Mouse (Mus musculus): ENCODE measurements around the gene Defb26. TPM values are rescaled to one million over a fixed set of nuclear protein-coding genes. Genes with fewer than 3 reads are reported as not detected.

Defb26 gene
- polyA plus RNA-seq (2014; fragmentation: Illumina TruSeq; extraction: RNeasy Lipid Tissue Mini Kit (QIAGEN cat#74804); ENCODE audit: low read depth, low replicate concordance), result not detected

GRCm38 (mm10) chr2:152511592-152511991 is at the start of gene Defb26:
Defb26 (minus strand) TSS chr2:152511692.

GRCm38 (mm10) chr2:152539944-152540710 is 28.6 kb upstream of the Defb26 start, which contains the start of gene Defb29:
Defb29 (minus strand) TSS chr2:152540098.

GRCm38 (mm10) chr2:152517981-152518380 is 6.5 kb upstream of the Defb26 start, which contains the start of gene Defb28:
Defb28 (plus strand) TSS chr2:152518255.

GRCm38 (mm10) chr2:152490038-152490437 is 21.5 kb downstream of the Defb26 start, which contains the start of gene Defb22:
Defb22 (minus strand) TSS chr2:152490138.

GRCm38 (mm10) chr2:152476763-152477162 is 34.7 kb downstream of the Defb26 start, which contains the start of gene Defb20:
Defb20 (plus strand) TSS chr2:152477063.

GRCm38 (mm10) chr2:152464570-152465150 is 46.8 kb downstream of the Defb26 start, which contains the start of gene Defb23:
Defb23 (minus strand) TSS chr2:152464620.

Other genes with a start within 250 kb of the Defb26 start
- gene Tbc1d20, start 217.9 kb downstream of the Defb26 start, polyA plus RNA-seq (2014; fragmentation: Illumina TruSeq; extraction: RNeasy Lipid Tissue Mini Kit (QIAGEN cat#74804); ENCODE audit: low read depth, low replicate concordance), result 55.9 TPM
- gene Rbck1, start 179.0 kb downstream of the Defb26 start, polyA plus RNA-seq (2014; fragmentation: Illumina TruSeq; extraction: RNeasy Lipid Tissue Mini Kit (QIAGEN cat#74804); ENCODE audit: low read depth, low replicate concordance), result 1.0 TPM
- gene Trib3, start 167.7 kb downstream of the Defb26 start, polyA plus RNA-seq (2014; fragmentation: Illumina TruSeq; extraction: RNeasy Lipid Tissue Mini Kit (QIAGEN cat#74804); ENCODE audit: low read depth, low replicate concordance), result 0.35 TPM
- 2.0 TPM for gene Nrsn2, start 135.1 kb downstream of the Defb26 start, polyA plus RNA-seq (2014; fragmentation: Illumina TruSeq; extraction: RNeasy Lipid Tissue Mini Kit (QIAGEN cat#74804); ENCODE audit: low read depth, low replicate concordance)
- 0.58 TPM for gene Sox12, start 113.6 kb downstream of the Defb26 start, polyA plus RNA-seq (2014; fragmentation: Illumina TruSeq; extraction: RNeasy Lipid Tissue Mini Kit (QIAGEN cat#74804); ENCODE audit: low read depth, low replicate concordance)
- gene Zcchc3, start 96.7 kb downstream of the Defb26 start, polyA plus RNA-seq (2014; fragmentation: Illumina TruSeq; extraction: RNeasy Lipid Tissue Mini Kit (QIAGEN cat#74804); ENCODE audit: low read depth, low replicate concordance), result 3.8 TPM
- not detected for gene 6820408C15Rik, start 96.1 kb downstream of the Defb26 start, polyA plus RNA-seq (2014; fragmentation: Illumina TruSeq; extraction: RNeasy Lipid Tissue Mini Kit (QIAGEN cat#74804); ENCODE audit: low read depth, low replicate concordance)
- not detected for gene Defb23, start 47.1 kb downstream of the Defb26 start, polyA plus RNA-seq (2014; fragmentation: Illumina TruSeq; extraction: RNeasy Lipid Tissue Mini Kit (QIAGEN cat#74804); ENCODE audit: low read depth, low replicate concordance)
- gene Defb20, start 34.6 kb downstream of the Defb26 start, polyA plus RNA-seq (2014; fragmentation: Illumina TruSeq; extraction: RNeasy Lipid Tissue Mini Kit (QIAGEN cat#74804); ENCODE audit: low read depth, low replicate concordance), result 1.7 TPM
- not detected for gene Defb22, start 21.6 kb downstream of the Defb26 start, polyA plus RNA-seq (2014; fragmentation: Illumina TruSeq; extraction: RNeasy Lipid Tissue Mini Kit (QIAGEN cat#74804); ENCODE audit: low read depth, low replicate concordance)
- gene Defb28, start 6.6 kb upstream of the Defb26 start, polyA plus RNA-seq (2014; fragmentation: Illumina TruSeq; extraction: RNeasy Lipid Tissue Mini Kit (QIAGEN cat#74804); ENCODE audit: low read depth, low replicate concordance), result not detected
- gene Defb29, start 28.4 kb upstream of the Defb26 start, polyA plus RNA-seq (2014; fragmentation: Illumina TruSeq; extraction: RNeasy Lipid Tissue Mini Kit (QIAGEN cat#74804); ENCODE audit: low read depth, low replicate concordance), result not detected
- gene Gm17416, start 57.6 kb upstream of the Defb26 start, polyA plus RNA-seq (2014; fragmentation: Illumina TruSeq; extraction: RNeasy Lipid Tissue Mini Kit (QIAGEN cat#74804); ENCODE audit: low read depth, low replicate concordance), result not detected
- not detected for gene Defb21, start 61.1 kb upstream of the Defb26 start, polyA plus RNA-seq (2014; fragmentation: Illumina TruSeq; extraction: RNeasy Lipid Tissue Mini Kit (QIAGEN cat#74804); ENCODE audit: low read depth, low replicate concordance)
- not detected for gene Defb19, start 68.6 kb upstream of the Defb26 start, polyA plus RNA-seq (2014; fragmentation: Illumina TruSeq; extraction: RNeasy Lipid Tissue Mini Kit (QIAGEN cat#74804); ENCODE audit: low read depth, low replicate concordance)
- not detected for gene Defb45, start 87.7 kb upstream of the Defb26 start, polyA plus RNA-seq (2014; fragmentation: Illumina TruSeq; extraction: RNeasy Lipid Tissue Mini Kit (QIAGEN cat#74804); ENCODE audit: low read depth, low replicate concordance)
- not detected for gene Defb36, start 92.6 kb upstream of the Defb26 start, polyA plus RNA-seq (2014; fragmentation: Illumina TruSeq; extraction: RNeasy Lipid Tissue Mini Kit (QIAGEN cat#74804); ENCODE audit: low read depth, low replicate concordance)
- not detected for gene Defb25, start 111.4 kb upstream of the Defb26 start, polyA plus RNA-seq (2014; fragmentation: Illumina TruSeq; extraction: RNeasy Lipid Tissue Mini Kit (QIAGEN cat#74804); ENCODE audit: low read depth, low replicate concordance)
- 2.4 TPM for gene Rem1, start 115.3 kb upstream of the Defb26 start, polyA plus RNA-seq (2014; fragmentation: Illumina TruSeq; extraction: RNeasy Lipid Tissue Mini Kit (QIAGEN cat#74804); ENCODE audit: low read depth, low replicate concordance)
- gene H13, start 157.8 kb upstream of the Defb26 start, polyA plus RNA-seq (2014; fragmentation: Illumina TruSeq; extraction: RNeasy Lipid Tissue Mini Kit (QIAGEN cat#74804); ENCODE audit: low read depth, low replicate concordance), result 56.0 TPM
- 38.9 TPM for gene Mcts2, start 175.3 kb upstream of the Defb26 start, polyA plus RNA-seq (2014; fragmentation: Illumina TruSeq; extraction: RNeasy Lipid Tissue Mini Kit (QIAGEN cat#74804); ENCODE audit: low read depth, low replicate concordance)
- gene Id1, start 224.6 kb upstream of the Defb26 start, polyA plus RNA-seq (2014; fragmentation: Illumina TruSeq; extraction: RNeasy Lipid Tissue Mini Kit (QIAGEN cat#74804); ENCODE audit: low read depth, low replicate concordance), result 52.4 TPM
- not detected for gene Cox4i2, start 242.5 kb upstream of the Defb26 start, polyA plus RNA-seq (2014; fragmentation: Illumina TruSeq; extraction: RNeasy Lipid Tissue Mini Kit (QIAGEN cat#74804); ENCODE audit: low read depth, low replicate concordance)

Data from adrenal gland, adult 10 weeks (tissue).